Mouse (Mus musculus): ENCODE results near the gene Chmp4b. TPM values are rescaled to one million over a fixed set of nuclear protein-coding genes. Genes with fewer than 3 reads are reported as not detected.

Gene Chmp4b
- polyA plus RNA-seq, 1 experiment from 2014 or later, result 15.7 TPM

DNA sequence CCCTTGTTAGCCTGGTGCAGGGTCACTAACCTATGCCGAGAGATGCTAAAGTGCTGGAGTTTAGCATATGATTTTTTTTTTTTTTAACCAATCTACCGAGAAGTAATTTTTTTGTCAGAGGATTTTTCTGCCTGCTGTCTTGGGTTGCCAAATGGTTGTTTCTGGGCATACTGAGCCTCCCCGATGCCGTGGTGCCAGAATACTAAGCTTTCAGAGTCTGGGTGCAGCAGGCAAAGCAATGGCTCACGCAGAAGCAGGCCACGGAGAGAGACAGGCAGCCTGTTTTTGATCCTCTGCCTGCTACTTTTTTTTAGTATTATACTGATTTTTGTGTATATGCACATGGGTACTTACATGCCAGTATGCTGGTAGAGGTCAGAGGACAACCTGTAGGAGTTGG, 29.4 kb downstream of the Chmp4b start:
- H3K4me3 ChIP-seq (ENCODE audit: low read depth, low read length), result no peak overlapping the region
- H3K9ac ChIP-seq (ENCODE audit: low read depth, low read length), result no peak overlapping the region
- no peaks in the 10 kb centered on the region for H3K9me3 ChIP-seq (ENCODE audit: control insufficient read depth, low read length)
- H3K36me3 ChIP-seq (ENCODE audit: control insufficient read depth, insufficient read depth, low read length), result no peaks in the 10 kb centered on the region
- ATAC-seq (ENCODE audit: low FRiP score) (no peak), DNase-seq (ENCODE audit: low spot score) (no peak)
- 92% methylated on average over 6 of the region's 6 CpGs for WGBS
- no peaks in the 10 kb centered on the region for H3K27me3 ChIP-seq (ENCODE audit: control insufficient read depth, insufficient read depth, low read length)
- no peak overlapping the region for H3K4me2 ChIP-seq (replicated peaks; ENCODE audit: low read depth, low read length)
- no peak overlapping the region for H3K27ac ChIP-seq (ENCODE audit: low read depth, low read length)
- H3K4me1 ChIP-seq (replicated peaks; ENCODE audit: control insufficient read depth, insufficient read depth, low read length), result peaks cover 6% of the 10 kb centered on the region; the same call in 1 of the 2 replicates

DNA sequence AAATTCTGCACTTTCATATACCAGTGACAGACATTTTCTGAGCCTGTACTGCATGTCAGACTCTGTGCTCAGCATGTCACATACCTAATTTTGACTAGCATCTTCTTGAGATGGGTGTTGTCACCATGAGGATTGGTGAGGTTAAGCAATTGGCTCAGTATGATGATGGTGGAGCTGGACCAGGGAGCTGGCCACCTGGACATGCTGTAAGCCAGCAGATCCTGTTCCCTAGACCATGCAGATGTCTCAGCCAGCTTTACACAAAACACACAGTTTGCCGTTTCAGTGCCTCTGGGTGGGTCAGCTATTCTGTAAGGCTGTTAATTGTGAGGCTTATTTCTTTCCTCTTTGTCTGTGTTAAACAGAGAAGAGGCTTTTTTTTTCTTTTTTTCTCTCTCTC, 31.2 kb downstream of the Chmp4b start:
- DNase-seq (ENCODE audit: low spot score) (no peak), ATAC-seq (ENCODE audit: low FRiP score) (no peak)
- WGBS, result 53% methylated on average over 1 of the region's 1 CpGs
- no peak overlapping the region for H3K9ac ChIP-seq (ENCODE audit: low read depth, low read length)
- H3K36me3 ChIP-seq (ENCODE audit: control insufficient read depth, insufficient read depth, low read length), result no peaks in the 10 kb centered on the region
- H3K4me2 ChIP-seq (replicated peaks; ENCODE audit: low read depth, low read length), result no peak overlapping the region
- no peaks in the 10 kb centered on the region for H3K27me3 ChIP-seq (ENCODE audit: control insufficient read depth, insufficient read depth, low read length)
- 0 out of 2 replicates have a peak, but pooled peaks cover under 1% of the 10 kb centered on the region for H3K4me1 ChIP-seq (replicated peaks; ENCODE audit: control insufficient read depth, insufficient read depth, low read length)
- no peak overlapping the region for H3K4me3 ChIP-seq (ENCODE audit: low read depth, low read length)
- no peak overlapping the region for H3K27ac ChIP-seq (ENCODE audit: low read depth, low read length)
- H3K9me3 ChIP-seq (ENCODE audit: control insufficient read depth, low read length), result no peaks in the 10 kb centered on the region

DNA sequence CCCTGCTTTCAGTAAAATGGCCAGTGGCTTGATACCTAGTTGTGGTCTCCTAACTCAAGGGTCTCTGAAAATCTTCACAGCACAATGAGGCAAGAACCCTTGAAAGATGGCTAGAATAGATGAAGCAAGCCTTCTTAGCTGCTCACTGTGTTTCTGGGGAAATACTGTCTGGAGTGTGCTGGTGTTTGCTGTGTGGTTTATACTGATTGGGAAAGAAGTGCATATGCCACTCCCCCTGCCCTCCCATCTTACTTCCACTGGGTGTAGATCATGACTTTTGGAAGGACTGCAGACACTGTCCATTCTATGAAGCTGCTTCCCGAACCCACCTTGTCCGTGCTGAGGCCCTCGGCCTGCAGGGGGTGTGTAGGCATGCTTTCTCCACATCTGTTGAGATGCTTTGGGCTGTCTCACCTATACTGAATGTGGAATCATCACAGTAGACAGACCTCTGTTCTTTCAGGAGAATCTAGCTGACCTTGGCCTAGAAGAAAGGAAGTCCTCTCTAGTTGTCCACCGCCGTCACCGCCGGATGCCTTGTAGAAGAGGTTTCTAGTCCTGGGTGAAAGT, 33.5 kb downstream of the Chmp4b start:
- WGBS, result 94% methylated on average over 7 of the region's 7 CpGs
- H3K4me1 ChIP-seq (replicated peaks; ENCODE audit: control insufficient read depth, insufficient read depth, low read length), result no peaks in the 10 kb centered on the region
- no peak overlapping the region for H3K27ac ChIP-seq (ENCODE audit: low read depth, low read length)
- H3K4me2 ChIP-seq (replicated peaks; ENCODE audit: low read depth, low read length), result no peak overlapping the region
- no peak overlapping the region for H3K9ac ChIP-seq (ENCODE audit: low read depth, low read length)
- ATAC-seq (ENCODE audit: low FRiP score), result no peak
- H3K9me3 ChIP-seq (ENCODE audit: control insufficient read depth, low read length), result no peaks in the 10 kb centered on the region
- H3K36me3 ChIP-seq (ENCODE audit: control insufficient read depth, insufficient read depth, low read length), result no peaks in the 10 kb centered on the region
- no peak overlapping the region for H3K4me3 ChIP-seq (ENCODE audit: low read depth, low read length)
- no peaks in the 10 kb centered on the region for H3K27me3 ChIP-seq (ENCODE audit: control insufficient read depth, insufficient read depth, low read length)
- no peak for DNase-seq (ENCODE audit: low spot score)

DNA sequence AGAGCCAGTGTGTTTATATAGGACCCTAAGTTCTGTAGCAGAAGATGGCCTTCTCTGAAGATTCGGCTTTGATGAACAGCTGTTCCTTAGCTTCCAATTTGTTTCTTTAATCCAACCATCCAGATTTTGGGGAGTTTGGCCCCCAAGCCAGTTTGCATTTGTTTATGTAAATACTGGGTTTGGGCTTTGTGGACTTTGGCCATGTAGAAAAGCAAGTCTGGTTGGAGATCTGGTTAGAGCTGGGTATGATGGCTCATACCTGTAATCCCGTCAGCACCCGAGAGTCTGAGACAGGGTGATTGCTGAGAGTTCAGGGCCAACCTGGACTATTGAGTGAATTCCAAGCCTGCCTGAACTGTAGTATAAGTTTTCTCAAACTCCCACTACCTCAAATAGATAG, 34.3 kb downstream of the Chmp4b start:
- DNase-seq (ENCODE audit: low spot score), result no peak
- H3K4me1 ChIP-seq (replicated peaks; ENCODE audit: control insufficient read depth, insufficient read depth, low read length), result no peaks in the 10 kb centered on the region
- no peaks in the 10 kb centered on the region for H3K36me3 ChIP-seq (ENCODE audit: control insufficient read depth, insufficient read depth, low read length)
- H3K27ac ChIP-seq (ENCODE audit: low read depth, low read length), result no peak overlapping the region
- no peak for ATAC-seq (ENCODE audit: low FRiP score)
- H3K27me3 ChIP-seq (ENCODE audit: control insufficient read depth, insufficient read depth, low read length), result no peaks in the 10 kb centered on the region
- WGBS, result 93% methylated on average over 3 of the region's 3 CpGs
- no peak overlapping the region for H3K4me3 ChIP-seq (ENCODE audit: low read depth, low read length)
- no peak overlapping the region for H3K4me2 ChIP-seq (replicated peaks; ENCODE audit: low read depth, low read length)
- H3K9ac ChIP-seq (ENCODE audit: low read depth, low read length), result no peak overlapping the region
- H3K9me3 ChIP-seq (ENCODE audit: control insufficient read depth, low read length), result no peaks in the 10 kb centered on the region

DNA sequence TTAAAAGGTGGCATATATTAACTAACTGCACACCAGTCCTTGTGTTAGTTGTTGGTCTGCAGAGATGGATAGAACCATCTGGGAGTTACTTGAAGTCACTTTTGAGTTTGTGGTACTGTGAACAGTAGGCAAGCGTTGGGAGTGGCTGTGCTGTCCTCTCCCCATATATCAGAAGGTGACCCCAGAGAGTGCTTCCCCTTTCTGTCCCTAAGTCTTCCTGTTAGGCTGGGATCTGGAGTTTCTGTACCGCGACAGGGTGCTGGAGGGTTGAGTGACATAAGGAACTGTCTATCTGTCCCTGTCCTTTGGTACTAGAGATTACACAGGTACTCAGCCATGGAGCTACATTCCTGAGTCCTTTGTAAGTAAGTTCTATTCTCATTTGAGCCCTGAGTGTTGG, 35.3 kb downstream of the Chmp4b start:
- no peaks in the 10 kb centered on the region for H3K4me1 ChIP-seq (replicated peaks; ENCODE audit: control insufficient read depth, insufficient read depth, low read length)
- ATAC-seq (ENCODE audit: low FRiP score) (no peak), DNase-seq (ENCODE audit: low spot score) (no peak)
- H3K9ac ChIP-seq (ENCODE audit: low read depth, low read length), result no peak overlapping the region
- H3K36me3 ChIP-seq (ENCODE audit: control insufficient read depth, insufficient read depth, low read length), result no peaks in the 10 kb centered on the region
- no peaks in the 10 kb centered on the region for H3K27me3 ChIP-seq (ENCODE audit: control insufficient read depth, insufficient read depth, low read length)
- H3K27ac ChIP-seq (ENCODE audit: low read depth, low read length), result no peak overlapping the region
- 90% methylated on average over 3 of the region's 3 CpGs for WGBS
- H3K4me3 ChIP-seq (ENCODE audit: low read depth, low read length), result no peak overlapping the region
- H3K4me2 ChIP-seq (replicated peaks; ENCODE audit: low read depth, low read length), result no peak overlapping the region
- no peaks in the 10 kb centered on the region for H3K9me3 ChIP-seq (ENCODE audit: control insufficient read depth, low read length)

DNA sequence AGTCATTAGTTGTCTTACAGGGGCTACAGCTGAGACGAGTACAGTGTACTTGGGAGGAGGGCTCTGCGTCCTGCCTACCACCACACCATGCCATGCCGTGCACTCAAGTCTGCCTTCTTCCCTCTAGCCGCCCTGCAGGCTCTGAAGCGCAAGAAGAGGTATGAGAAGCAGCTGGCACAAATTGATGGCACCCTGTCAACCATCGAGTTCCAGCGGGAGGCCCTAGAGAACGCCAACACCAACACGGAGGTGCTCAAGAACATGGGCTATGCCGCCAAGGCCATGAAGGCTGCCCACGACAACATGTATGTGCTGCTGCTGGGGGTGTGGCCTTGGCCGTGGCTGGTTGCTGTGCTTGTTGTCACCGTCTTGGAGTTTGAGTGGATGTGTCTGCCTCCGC, 37.9 kb downstream of the Chmp4b start:
- Histone ChIP-seq H3K36me3 (ENCODE audit: control insufficient read depth, insufficient read depth, low read length) (0 out of 2 replicates have a peak, but pooled peaks cover 2% of the 10 kb centered on the region), H3K9ac (ENCODE audit: low read depth, low read length) (no peak overlapping the region), H3K9me3 (ENCODE audit: control insufficient read depth, low read length) (no peaks in the 10 kb centered on the region), H3K27me3 (ENCODE audit: control insufficient read depth, insufficient read depth, low read length) (no peaks in the 10 kb centered on the region), H3K4me3 (ENCODE audit: low read depth, low read length) (no peak overlapping the region), H3K27ac (ENCODE audit: low read depth, low read length) (no peak overlapping the region), H3K4me1 (replicated peaks; ENCODE audit: control insufficient read depth, insufficient read depth, low read length) (no peaks in the 10 kb centered on the region), H3K4me2 (replicated peaks; ENCODE audit: low read depth, low read length) (no peak overlapping the region)
- ATAC-seq (ENCODE audit: low FRiP score) (no peak), DNase-seq (ENCODE audit: low spot score) (no peak)
- WGBS, result 96% methylated on average over 14 of the region's 14 CpGs

DNA sequence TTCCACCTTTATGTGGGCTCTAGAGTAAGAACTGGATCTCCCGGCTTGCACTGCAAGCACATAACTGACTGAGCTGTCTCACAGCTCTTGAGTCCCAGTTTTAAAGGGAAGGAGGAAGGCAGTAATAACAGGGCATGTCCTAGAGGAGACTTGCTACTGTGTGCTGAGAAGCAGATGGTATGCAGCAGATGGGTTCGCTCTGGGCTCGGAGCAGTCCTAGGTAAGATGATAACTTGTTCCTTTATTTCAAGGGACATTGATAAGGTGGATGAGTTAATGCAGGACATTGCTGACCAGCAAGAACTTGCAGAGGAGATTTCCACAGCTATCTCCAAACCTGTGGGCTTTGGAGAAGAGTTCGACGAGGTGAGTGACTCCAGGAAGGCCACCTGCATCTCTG, 39.5 kb downstream of the Chmp4b start:
- WGBS, result 98% methylated on average over 5 of the region's 5 CpGs
- Histone ChIP-seq H3K36me3 (ENCODE audit: control insufficient read depth, insufficient read depth, low read length) (0 out of 2 replicates have a peak, but pooled peaks cover 2% of the 10 kb centered on the region), H3K4me1 (replicated peaks; ENCODE audit: control insufficient read depth, insufficient read depth, low read length) (no peaks in the 10 kb centered on the region), H3K4me3 (ENCODE audit: low read depth, low read length) (no peak overlapping the region), H3K9ac (ENCODE audit: low read depth, low read length) (no peak overlapping the region), H3K9me3 (ENCODE audit: control insufficient read depth, low read length) (no peaks in the 10 kb centered on the region), H3K27ac (ENCODE audit: low read depth, low read length) (no peak overlapping the region), H3K4me2 (replicated peaks; ENCODE audit: low read depth, low read length) (no peak overlapping the region), H3K27me3 (ENCODE audit: control insufficient read depth, insufficient read depth, low read length) (no peaks in the 10 kb centered on the region)
- ATAC-seq (ENCODE audit: low FRiP score) (no peak), DNase-seq (ENCODE audit: low spot score) (no peak)

DNA sequence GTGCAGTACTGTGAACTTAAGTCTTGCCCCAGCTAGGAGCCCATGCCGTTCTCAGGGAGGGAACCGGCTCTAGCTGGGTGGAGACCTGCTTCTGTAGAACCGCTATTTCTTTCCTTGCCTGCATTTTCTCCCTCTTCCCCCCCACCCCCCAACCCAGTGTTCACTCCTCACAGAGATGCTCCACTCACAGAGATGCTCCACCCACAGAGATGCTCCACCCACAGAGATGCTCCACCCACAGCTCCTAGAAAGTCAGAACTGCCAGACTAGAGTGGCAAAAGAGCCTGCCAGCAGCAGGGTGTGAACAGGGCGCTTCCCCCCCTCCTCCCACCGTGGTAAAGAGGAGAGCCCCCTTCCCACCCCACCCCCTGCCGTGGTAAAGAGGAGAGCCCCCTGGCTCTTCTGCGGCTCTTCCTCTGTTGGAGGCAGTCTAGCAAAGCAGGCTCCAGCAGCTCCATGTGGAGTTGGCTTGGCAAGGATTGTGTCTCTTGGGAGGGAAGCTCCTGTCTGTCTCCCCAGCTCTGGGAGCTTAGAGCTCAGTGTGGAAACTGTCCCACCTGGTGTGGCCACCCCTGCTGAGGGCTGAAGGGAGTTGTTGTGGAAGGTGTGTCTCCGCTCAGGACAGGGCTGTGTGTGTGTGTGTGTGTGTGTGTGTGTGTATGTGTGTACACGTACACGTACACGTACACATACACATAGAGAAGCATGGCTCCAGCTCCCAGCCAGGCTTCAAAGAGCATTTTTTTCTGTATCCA, 41.9 kb downstream of the Chmp4b start:
- Histone ChIP-seq H3K27me3 (ENCODE audit: control insufficient read depth, insufficient read depth, low read length) (no peaks in the 10 kb centered on the region), H3K4me1 (replicated peaks; ENCODE audit: control insufficient read depth, insufficient read depth, low read length) (no peaks in the 10 kb centered on the region), H3K9me3 (ENCODE audit: control insufficient read depth, low read length) (no peaks in the 10 kb centered on the region), H3K4me3 (ENCODE audit: low read depth, low read length) (no peak overlapping the region), H3K36me3 (ENCODE audit: control insufficient read depth, insufficient read depth, low read length) (0 out of 2 replicates have a peak, but pooled peaks cover 2% of the 10 kb centered on the region), H3K27ac (ENCODE audit: low read depth, low read length) (no peak overlapping the region), H3K9ac (ENCODE audit: low read depth, low read length) (no peak overlapping the region), H3K4me2 (replicated peaks; ENCODE audit: low read depth, low read length) (no peak overlapping the region)
- DNase-seq (ENCODE audit: low spot score), result no peak
- 82% methylated on average over 10 of the region's 11 CpGs for WGBS
- ATAC-seq (ENCODE audit: low FRiP score), result no peak

DNA sequence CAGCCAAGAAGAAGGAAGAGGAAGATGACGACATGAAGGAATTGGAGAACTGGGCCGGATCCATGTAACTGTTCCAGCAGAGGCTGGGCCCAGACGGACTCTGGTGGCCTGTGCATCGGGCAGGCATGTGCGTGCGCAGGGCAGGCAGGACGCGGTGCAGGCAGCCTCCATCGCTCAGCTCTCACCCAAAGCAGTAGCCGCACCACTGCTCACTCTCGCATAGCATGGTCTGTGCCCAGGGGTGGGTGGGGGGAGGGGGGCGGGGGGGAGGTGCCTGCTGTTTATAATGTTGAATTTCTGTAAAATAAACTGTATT, 42.4 kb downstream of the Chmp4b start:
- H3K27me3 ChIP-seq (ENCODE audit: control insufficient read depth, insufficient read depth, low read length), result no peaks in the 10 kb centered on the region
- H3K4me2 ChIP-seq (replicated peaks; ENCODE audit: low read depth, low read length), result no peak overlapping the region
- 0 out of 2 replicates have a peak, but pooled peaks cover 2% of the 10 kb centered on the region for H3K36me3 ChIP-seq (ENCODE audit: control insufficient read depth, insufficient read depth, low read length)
- no peak overlapping the region for H3K27ac ChIP-seq (ENCODE audit: low read depth, low read length)
- no peak for DNase-seq (ENCODE audit: low spot score)
- H3K4me1 ChIP-seq (replicated peaks; ENCODE audit: control insufficient read depth, insufficient read depth, low read length), result no peaks in the 10 kb centered on the region
- H3K4me3 ChIP-seq (ENCODE audit: low read depth, low read length), result no peak overlapping the region
- H3K9me3 ChIP-seq (ENCODE audit: control insufficient read depth, low read length), result no peaks in the 10 kb centered on the region
- no peak overlapping the region for H3K9ac ChIP-seq (ENCODE audit: low read depth, low read length)
- ATAC-seq (ENCODE audit: low FRiP score), result no peak
- 96% methylated on average over 10 of the region's 12 CpGs for WGBS
